Mouse (Mus musculus) forebrain, postnatal 0 days (tissue): ENCODE measurements around the gene Sardh. TPM values are rescaled to one million over a fixed set of nuclear protein-coding genes. Genes with fewer than 3 reads are reported as not detected.

Experiments used
- ATAC-seq: fragments of 200-750 bp; cut with Nextera tagmentation; 2 replicates; pipeline ENCODE4 v1.8.0; 2017; ENCODE audit warnings: mild to moderate bottlenecking, moderate library complexity
- DNase-seq: peaks from one replicate; pipeline ENCODE4 v3.0.0-alpha.2; 2015
- H3K27ac ChIP-seq: fragments of 300-500 bp; sonication (generic); 2 replicates; pipeline ENCODE4 v1.5.1; 2014; ENCODE audit warnings: low read depth, mild to moderate bottlenecking, antibody characterized with exemption, low read length, moderate library complexity, mixed read lengths
- H3K27me3 ChIP-seq: fragments of 300-500 bp; sonication (generic); 2 replicates; pipeline ENCODE4 v1.6.1; 2014; ENCODE audit warnings: mild to moderate bottlenecking, low read length, mixed read lengths; ENCODE audit not compliant: insufficient read depth
- H3K36me3 ChIP-seq: fragments of 300-500 bp; sonication (generic); 2 replicates; pipeline ENCODE4 v1.6.1; 2014; ENCODE audit warnings: mild to moderate bottlenecking, moderate library complexity; ENCODE audit not compliant: insufficient read depth
- H3K4me1 ChIP-seq: fragments of 300-500 bp; sonication (generic); 2 replicates; pipeline ENCODE4 v1.6.1; 2014; ENCODE audit warnings: antibody characterized with exemption; ENCODE audit not compliant: insufficient read depth
- H3K4me2 ChIP-seq: fragments of 300-500 bp; sonication (generic); 2 replicates; pipeline ENCODE4 v1.6.1; 2014; ENCODE audit warnings: low read depth, mild to moderate bottlenecking, moderate library complexity
- H3K4me3 ChIP-seq: fragments of 300-500 bp; sonication (generic); 2 replicates; pipeline ENCODE4 v1.5.1; 2014; ENCODE audit warnings: low read depth, low read length, mixed read lengths
- H3K9ac ChIP-seq: fragments of 300-500 bp; sonication (generic); 2 replicates; pipeline ENCODE4 v1.6.1; 2014; ENCODE audit warnings: mild to moderate bottlenecking
- H3K9me3 ChIP-seq: fragments of 300-500 bp; sonication (generic); 2 replicates; pipeline ENCODE4 v1.6.1; 2016; ENCODE audit warnings: low read length
- CTCF ChIP-seq: sonication (generic); IDR thresholded peaks from 2 replicates; pipeline ENCODE4 v1.5.1; 2016; ENCODE audit warnings: antibody characterized with exemption, control low read depth, low read depth
- WGBS: fragments of 180-500 bp; shearing (Covaris S2); extraction: QIAGEN DNeasy Blood & Tissue Kit; methylation state at CpG from one replicate; pipeline ENCODE4 v1.1.7; 2014; 5-methylcytosine and 5-hydroxymethylcytosine counted together
- polyA plus RNA-seq: library from polyadenylated mRNA; unstranded; fragments of >200 nt; fragmentation: Nextera tagmentation; extraction: Ambion mirVana; gene quantifications from 2 replicates; pipeline ENCODE4 v1.2.1, GENCODE M21; 2015
- total RNA-seq: library from RNA; depleted of rRNA; stranded (reverse); fragments of >200 nt; gene quantifications from 2 replicates; pipeline ENCODE4 v1.2.3, GENCODE M21; 2014; rRNA removed

Sardh gene
- total and polyA plus RNA-seq, 2 experiments from 2014 or later, result 5.7 to 7.2 TPM

DNA sequence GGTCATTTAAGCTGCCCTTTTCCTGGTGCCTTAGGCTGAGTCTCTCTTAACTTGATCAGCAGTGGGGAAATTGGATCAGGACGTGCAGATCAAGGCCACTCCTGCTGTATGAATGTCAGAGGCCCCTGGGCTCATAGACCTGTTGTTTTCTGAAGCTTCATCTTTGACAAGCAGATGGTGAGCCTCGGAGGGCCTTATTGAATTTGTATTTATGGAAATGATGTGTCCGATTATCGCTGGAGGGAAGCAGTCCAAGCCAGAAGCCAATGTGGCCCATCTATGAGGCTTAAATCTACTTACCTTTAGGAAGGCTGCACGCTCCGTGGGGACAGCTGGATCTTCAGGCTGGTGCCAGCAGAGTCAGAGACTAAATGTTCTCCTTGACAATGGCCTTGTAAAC, 91.5 kb downstream of the Sardh start:
- H3K4me3 ChIP-seq, result no peak overlapping the region
- H3K9me3 ChIP-seq, result no peaks in the 10 kb centered on the region
- no peak for DNase-seq
- no peaks in the 10 kb centered on the region for H3K27me3 ChIP-seq
- no peak overlapping the region for H3K4me2 ChIP-seq
- H3K27ac ChIP-seq, result no peak overlapping the region
- H3K9ac ChIP-seq, result no peak overlapping the region
- no peaks in the 10 kb centered on the region for H3K36me3 ChIP-seq
- no peak for TF ChIP-seq CTCF
- no peaks in the 10 kb centered on the region for H3K4me1 ChIP-seq
- WGBS, result 57% methylated on average over 6 of the region's 6 CpGs
- no peak for ATAC-seq

DNA sequence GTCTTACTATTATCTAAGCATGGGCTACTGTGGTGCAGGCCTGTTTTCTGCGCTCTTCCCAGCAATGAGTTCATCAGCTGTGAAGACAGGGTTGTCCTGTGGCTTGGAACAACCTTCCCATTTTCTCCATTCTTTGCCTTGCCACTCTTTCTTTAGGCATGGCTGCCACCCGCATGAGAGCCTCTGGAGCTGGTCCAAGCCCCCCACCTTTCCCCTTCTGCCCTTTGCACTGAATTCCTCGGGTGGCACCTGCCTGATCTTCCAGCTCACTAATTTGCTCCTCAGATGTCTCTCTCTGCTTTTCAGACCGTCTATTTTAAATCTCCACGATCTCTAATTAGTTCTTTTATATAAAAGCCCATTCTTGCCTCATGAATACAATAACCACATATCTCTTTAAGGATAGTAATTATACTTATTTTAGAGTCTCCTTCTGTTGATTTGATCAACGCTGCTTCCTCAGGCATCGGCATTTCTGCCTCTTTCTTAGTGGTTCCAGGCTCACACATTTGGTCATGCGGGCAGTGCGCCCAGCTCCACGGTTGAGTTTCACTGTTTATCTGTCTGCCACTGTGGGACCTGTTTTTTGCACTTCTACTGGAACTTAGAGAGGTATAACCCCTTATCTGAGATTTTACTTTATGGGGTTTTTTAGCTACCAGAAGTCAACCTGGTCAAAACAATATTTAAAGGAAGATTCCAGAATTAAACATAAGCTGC, 93.5 kb downstream of the Sardh start:
- no peaks in the 10 kb centered on the region for H3K27me3 ChIP-seq
- no peaks in the 10 kb centered on the region for H3K4me1 ChIP-seq
- H3K27ac ChIP-seq, result no peak overlapping the region
- H3K4me2 ChIP-seq, result no peak overlapping the region
- H3K36me3 ChIP-seq, result no peaks in the 10 kb centered on the region
- no peaks in the 10 kb centered on the region for H3K9me3 ChIP-seq
- H3K9ac ChIP-seq, result no peak overlapping the region
- no peak overlapping the region for H3K4me3 ChIP-seq
- 35% methylated on average over 10 of the region's 10 CpGs for WGBS
- DNase-seq (peak; percentile 21), ATAC-seq (no peak)
- no peak for TF ChIP-seq CTCF

DNA sequence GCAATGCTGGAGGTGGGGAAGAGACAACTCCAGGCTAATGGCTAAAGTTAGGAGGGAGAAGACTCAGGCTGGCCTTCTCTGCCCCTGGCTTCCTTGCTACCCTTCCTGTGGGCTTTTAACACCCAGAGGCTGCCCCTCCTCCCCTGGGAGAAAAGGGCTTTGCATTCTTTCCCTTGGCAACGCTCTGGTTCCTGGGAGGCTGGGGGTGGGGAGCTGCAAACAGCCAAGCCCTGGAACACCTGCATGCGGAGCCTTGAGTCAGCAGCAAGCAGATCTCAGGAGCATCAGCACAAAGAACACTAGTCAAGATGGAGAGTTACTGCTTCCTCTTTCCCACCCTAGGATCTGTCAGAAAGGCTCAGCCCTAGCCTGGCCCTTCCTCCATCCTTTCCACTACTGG, 98.7 kb downstream of the Sardh start:
- no peak overlapping the region for H3K4me3 ChIP-seq
- TF ChIP-seq CTCF, result no peak
- no peaks in the 10 kb centered on the region for H3K36me3 ChIP-seq
- ATAC-seq (peak; percentile 47; the same call in 1 of the 2 replicates), DNase-seq (peak; percentile 29)
- no peak overlapping the region for H3K4me2 ChIP-seq
- H3K9ac ChIP-seq, result no peak overlapping the region
- H3K4me1 ChIP-seq, result no peaks in the 10 kb centered on the region
- no peaks in the 10 kb centered on the region for H3K27me3 ChIP-seq
- H3K9me3 ChIP-seq, result no peaks in the 10 kb centered on the region
- WGBS, result 8% methylated on average over 2 of the region's 2 CpGs
- H3K27ac ChIP-seq, result no peak overlapping the region; the same call in 1 of the 2 replicates

DNA sequence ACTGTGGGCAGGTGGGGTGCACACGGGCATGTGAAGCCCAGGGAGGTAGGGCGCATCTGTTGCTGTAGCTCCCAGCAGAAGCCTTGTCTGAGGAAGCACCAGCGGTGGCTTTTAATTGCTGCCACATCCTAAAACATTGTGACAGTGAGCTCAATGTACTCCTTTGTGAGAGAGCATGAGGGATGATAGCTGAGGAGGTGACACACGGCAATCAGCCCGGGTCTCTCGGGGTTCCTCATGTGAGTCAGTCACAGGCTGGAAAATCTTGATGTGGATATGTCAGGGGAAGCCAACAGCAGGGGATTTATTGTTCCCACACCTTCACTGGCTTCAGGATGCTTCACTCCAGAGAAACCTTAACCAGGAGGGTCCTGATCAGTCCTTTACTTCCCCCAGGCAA, 101.3 kb downstream of the Sardh start:
- no peaks in the 10 kb centered on the region for H3K4me1 ChIP-seq
- no peak for TF ChIP-seq CTCF
- 76% methylated on average over 6 of the region's 6 CpGs for WGBS

DNA sequence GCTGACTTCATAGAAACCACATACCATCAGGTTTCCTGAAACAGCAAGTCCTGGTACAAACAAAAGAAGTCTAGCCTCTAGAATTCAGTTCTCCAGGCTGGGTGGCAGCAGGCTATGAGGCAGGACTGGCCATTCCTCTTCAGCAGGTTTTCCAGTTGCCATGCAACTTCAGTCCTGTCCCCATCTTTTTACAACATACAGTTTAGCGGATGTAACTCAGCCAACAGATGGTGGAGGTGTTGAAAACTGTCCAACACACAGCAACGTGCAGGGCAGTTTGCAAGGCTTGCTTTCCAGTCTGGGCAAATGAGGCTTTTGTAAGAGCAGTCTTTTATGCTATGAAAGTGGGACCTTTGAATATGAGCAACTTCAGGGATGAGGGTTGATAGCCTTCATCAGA, 103.2 kb downstream of the Sardh start:
- Histone ChIP-seq H3K36me3 (no peaks in the 10 kb centered on the region), H3K27ac (no peak overlapping the region), H3K9ac (no peak overlapping the region), H3K4me3 (no peak overlapping the region), H3K27me3 (no peaks in the 10 kb centered on the region), H3K9me3 (no peaks in the 10 kb centered on the region), H3K4me2 (no peak overlapping the region), H3K4me1 (no peaks in the 10 kb centered on the region)
- DNase-seq (no peak), ATAC-seq (no peak)
- 52% methylated on average over 2 of the region's 2 CpGs for WGBS
- no peak for TF ChIP-seq CTCF

More for the DNA sequence above, 101.3 kb downstream of the Sardh start:
- no peak for ATAC-seq
- H3K9ac ChIP-seq, result no peak overlapping the region
- no peaks in the 10 kb centered on the region for H3K36me3 ChIP-seq
- no peak overlapping the region for H3K4me2 ChIP-seq
- no peaks in the 10 kb centered on the region for H3K27me3 ChIP-seq
- no peak for DNase-seq
- H3K9me3 ChIP-seq, result no peaks in the 10 kb centered on the region
- H3K4me3 ChIP-seq, result no peak overlapping the region
- no peak overlapping the region for H3K27ac ChIP-seq

DNA sequence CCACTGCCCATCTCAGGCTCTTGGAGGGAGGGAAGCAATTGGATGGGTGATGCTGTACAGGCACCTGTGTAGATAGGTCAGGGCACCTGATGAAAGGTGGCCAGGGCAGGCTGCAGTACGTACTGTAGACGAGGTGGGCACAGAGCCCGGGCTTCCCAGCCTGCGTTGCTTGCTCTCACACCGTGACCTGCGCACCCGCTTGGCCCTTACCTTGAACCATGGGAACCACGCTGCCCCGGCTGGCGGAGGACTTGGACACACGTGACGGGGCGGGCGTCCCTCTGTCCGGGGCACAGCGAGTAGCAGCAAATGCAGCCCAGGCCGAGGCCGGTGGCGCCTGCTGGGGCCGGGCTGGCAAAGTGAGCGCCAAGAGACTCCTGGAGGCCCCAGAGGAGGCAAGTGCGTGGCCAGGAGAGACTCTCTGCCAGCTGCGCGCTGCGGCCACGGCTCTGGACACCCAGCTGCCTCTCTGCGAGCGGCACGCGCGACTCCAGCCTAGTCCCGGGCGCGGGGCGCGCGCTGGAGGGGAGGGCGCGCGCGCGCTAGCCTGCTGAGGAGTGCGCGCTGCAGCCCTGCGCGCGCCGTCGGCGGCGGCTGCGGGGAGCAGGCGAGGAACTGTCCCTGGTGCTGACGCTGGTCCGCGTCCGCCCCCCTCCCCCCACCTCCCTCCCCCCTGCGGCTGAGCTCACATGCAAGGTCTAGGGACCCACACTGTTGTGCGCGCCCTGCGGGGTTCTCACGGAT, 106.0 kb downstream of the Sardh start, which contains the start of gene Fam163b:
Gene Fam163b (minus strand): TSS at position 542 of the 744 bp plus-strand sequence.
- ATAC-seq (peak; percentile 91), DNase-seq (peak; percentile 81)
- H3K4me3 ChIP-seq, result peak within 1 kb of the TSS; percentile 52
- H3K36me3 ChIP-seq, result no peaks in the 10 kb centered on the region
- peak within 1 kb of the TSS; percentile 90 for H3K4me2 ChIP-seq
- no peak for TF ChIP-seq CTCF
- 3% methylated on average over 57 of the region's 62 CpGs for WGBS
- no peaks in the 10 kb centered on the region for H3K4me1 ChIP-seq
- H3K9me3 ChIP-seq, result no peaks in the 10 kb centered on the region
- H3K27ac ChIP-seq, result no peak within 1 kb of the TSS
- peak within 1 kb of the TSS; percentile 70 for H3K9ac ChIP-seq
- no peaks in the 10 kb centered on the region for H3K27me3 ChIP-seq

Other genes with a start within 250 kb of the Sardh start
- gene Cacfd1, start 238.4 kb downstream of the Sardh start, total RNA-seq, result 42.7 and 48.5 TPM in 2 replicates
- 69.6 and 96.3 TPM in 2 replicates for gene Cacfd1, start 238.4 kb downstream of the Sardh start, polyA plus RNA-seq
- gene Slc2a6, start 220.3 kb downstream of the Sardh start, total RNA-seq, result 16.2 and 16.4 TPM in 2 replicates
- gene Slc2a6, start 220.3 kb downstream of the Sardh start, polyA plus RNA-seq, result 9.6 and 10.5 TPM in 2 replicates
- not detected in 2 replicates for gene Mymk, start 176.2 kb downstream of the Sardh start, total RNA-seq
- 0.12 and 0.15 TPM in 2 replicates for gene Mymk, start 176.2 kb downstream of the Sardh start, polyA plus RNA-seq
- gene Adamtsl2, start 169.0 kb downstream of the Sardh start, total RNA-seq, result 24.5 and 32.9 TPM in 2 replicates
- gene Adamtsl2, start 169.0 kb downstream of the Sardh start, polyA plus RNA-seq, result 12.7 and 14.8 TPM in 2 replicates
- gene Fam163b, start 105.8 kb downstream of the Sardh start, total RNA-seq, result 7.5 and 7.8 TPM in 2 replicates
- 23.9 and 26.2 TPM in 2 replicates for gene Fam163b, start 105.8 kb downstream of the Sardh start, polyA plus RNA-seq
- gene Dbh, start 83.1 kb downstream of the Sardh start, total RNA-seq, result 0.05 and 0.15 TPM in 2 replicates
- gene Dbh, start 83.1 kb downstream of the Sardh start, polyA plus RNA-seq, result 0.09 and 0.15 TPM in 2 replicates
- gene Vav2, start 178.7 kb upstream of the Sardh start, total RNA-seq, result 39.3 and 39.6 TPM in 2 replicates
- gene Vav2, start 178.7 kb upstream of the Sardh start, polyA plus RNA-seq, result 4.9 and 7.1 TPM in 2 replicates
- gene Brd3os, start 194.0 kb upstream of the Sardh start, total RNA-seq, result 30.9 and 33.9 TPM in 2 replicates
- gene Brd3os, start 194.0 kb upstream of the Sardh start, polyA plus RNA-seq, result 43.7 and 44.1 TPM in 2 replicates